Mouse (Mus musculus): ENCODE data around the gene Arhgap40.
A peak's percentile ranks its signal among the peaks of the same experiment; 100 is the strongest.

Gene Arhgap40

DNA sequence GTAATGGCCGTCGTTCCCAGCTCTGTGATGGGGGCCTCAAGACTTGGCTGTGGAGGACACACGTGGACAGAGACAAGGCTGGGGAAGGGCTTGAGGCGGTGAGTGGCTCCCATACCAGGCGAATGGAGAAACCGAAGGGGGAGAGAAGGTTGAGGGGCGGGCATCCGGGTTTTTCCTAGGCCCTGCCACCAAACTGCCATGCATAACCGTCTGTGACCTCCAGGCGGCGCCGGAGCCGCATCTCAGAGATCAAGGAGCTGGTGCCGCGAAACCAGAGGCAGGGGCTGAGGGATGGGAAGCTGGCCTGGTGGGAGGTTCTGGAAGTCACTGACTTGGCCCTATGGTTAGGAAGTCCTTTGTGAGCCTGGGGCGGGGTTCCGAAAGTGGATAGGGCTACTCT lies 34.2 kb downstream of the Arhgap40 start:
- DNase-seq (ENCODE audit: low read depth in 1 of 2, low spot score in 2 of 2), result peak in 1 of 2 experiments; percentile 30

DNA sequence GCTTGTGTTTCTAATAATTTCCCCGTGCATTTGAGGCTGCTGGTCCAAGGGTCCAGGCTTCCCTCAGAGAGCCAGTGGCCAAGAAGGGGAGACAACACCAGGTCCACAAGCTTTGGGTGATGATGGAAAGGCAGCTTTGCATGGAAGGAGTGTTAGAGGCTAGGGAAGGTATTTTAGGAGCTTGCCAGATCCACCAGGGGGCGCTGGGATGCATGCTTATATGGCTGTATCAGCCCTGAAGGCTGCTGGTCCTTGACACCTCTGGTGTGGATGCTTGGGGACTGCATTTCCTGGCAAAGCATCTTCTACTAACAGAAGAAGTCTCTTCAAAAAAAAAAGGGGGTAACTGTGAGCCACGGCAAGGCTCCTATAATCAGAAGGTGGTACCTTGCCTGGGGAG lies 37.5 kb downstream of the Arhgap40 start:
- peak in 1 of 2 experiments; percentile 19 for DNase-seq (ENCODE audit: low read depth in 1 of 2, low spot score in 2 of 2)

DNA sequence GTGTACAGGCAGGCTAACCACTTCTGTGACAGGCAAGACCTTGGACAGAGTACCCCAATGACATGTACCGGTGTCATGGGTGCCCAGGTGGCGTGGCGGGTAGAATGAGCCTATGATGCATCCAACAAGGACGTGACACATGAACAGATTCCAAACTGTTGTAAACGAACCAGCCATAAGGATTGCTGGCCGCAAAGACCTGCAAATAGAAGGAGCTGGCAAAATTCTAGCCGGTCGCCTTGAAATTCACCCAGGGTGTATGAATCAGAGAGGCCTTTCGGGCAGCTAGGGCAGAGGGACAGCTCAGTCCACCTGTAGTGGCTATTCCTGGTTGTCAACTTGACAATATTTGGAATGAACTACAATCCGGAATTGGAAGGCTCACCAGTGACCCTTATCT lies 41.8 kb downstream of the Arhgap40 start:
- no peak for DNase-seq (ENCODE audit: low read depth in 1 of 2, low spot score in 2 of 2)

DNA sequence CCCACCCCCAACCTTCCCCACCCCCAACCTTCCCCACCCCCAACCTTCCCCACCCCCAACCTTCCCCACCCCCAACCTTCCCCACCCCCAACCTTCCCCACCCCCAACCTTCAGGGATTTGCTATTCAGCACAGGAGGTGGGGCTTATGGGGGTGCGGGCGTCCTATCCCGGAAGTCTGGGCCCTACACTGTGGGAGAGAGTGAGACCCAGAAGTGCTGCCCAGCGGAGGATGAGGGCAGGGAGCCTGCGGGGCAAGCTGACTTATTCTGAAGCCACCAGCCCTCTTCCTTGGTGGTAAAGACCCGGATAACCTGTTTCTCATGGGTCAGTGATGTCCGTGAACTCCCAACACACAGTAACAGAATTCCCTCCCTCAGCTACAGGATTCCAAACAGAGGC lies 42.7 kb downstream of the Arhgap40 start:
- no peak for DNase-seq (ENCODE audit: low read depth in 1 of 2, low spot score in 2 of 2)

DNA sequence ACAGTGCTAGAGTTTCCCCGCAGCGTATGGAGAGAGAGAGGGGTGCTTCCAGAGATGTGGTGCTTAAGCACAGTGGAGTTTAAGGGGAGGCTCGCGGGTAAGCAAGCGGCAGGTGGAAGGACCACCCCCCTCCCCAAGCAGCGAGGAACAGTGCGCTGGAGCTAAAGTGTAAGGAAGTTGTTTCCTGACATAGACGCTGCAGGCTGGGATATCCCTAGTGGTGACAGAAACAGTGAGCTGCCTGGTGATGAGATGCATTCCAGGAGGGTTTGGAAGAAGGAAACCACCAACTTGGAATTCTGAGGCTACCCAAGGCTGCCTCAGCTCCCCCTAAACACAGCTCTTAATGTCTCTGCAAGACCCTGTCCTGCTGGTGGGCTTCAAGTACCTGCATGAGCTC lies 43.2 kb downstream of the Arhgap40 start:
- no peak for DNase-seq (ENCODE audit: low read depth in 1 of 2, low spot score in 2 of 2)

DNA sequence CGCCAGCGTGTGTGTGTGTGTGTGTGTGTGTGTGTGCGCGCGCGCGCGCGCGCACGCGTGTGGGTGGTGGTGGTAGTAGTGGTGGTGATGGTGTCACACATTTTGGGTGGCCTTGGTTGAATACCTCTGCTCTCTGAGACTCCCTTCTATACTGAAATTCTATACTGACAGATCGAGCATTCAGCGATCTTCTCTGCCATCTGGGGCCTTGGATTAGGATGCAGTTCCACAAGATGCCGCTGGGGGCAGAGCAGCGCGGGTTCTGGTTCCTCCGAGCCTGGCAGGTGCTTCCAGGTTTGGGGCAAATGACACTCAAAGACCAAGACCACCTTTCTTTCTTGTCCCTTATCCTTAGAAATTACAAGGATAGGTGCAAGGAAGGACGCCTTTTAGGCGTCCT lies 43.6 kb downstream of the Arhgap40 start:
- peak in 1 of 2 experiments; percentile 38 for DNase-seq (ENCODE audit: low read depth in 1 of 2, low spot score in 2 of 2)

DNA sequence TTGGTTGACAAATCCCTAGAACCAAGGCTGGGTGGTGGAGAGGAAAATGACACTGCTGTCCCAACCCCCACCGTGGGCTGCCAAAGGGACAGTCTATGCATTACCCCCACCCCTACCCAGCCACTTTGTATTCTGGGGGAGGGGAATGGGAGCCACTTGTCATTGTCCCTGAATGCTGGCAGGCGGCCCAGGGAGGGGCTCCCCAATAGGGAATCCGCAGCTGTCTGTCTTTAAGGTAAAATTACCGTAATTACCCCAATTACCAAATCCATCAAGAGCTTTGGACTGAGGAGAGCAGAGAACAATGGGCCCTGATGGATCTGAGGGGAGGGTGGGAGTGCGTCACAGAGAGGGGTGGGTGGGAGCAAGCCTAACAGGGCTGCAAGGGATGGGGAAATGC lies 44.2 kb downstream of the Arhgap40 start:
- DNase-seq (ENCODE audit: low read depth in 1 of 2, low spot score in 2 of 2), result no peak

DNA sequence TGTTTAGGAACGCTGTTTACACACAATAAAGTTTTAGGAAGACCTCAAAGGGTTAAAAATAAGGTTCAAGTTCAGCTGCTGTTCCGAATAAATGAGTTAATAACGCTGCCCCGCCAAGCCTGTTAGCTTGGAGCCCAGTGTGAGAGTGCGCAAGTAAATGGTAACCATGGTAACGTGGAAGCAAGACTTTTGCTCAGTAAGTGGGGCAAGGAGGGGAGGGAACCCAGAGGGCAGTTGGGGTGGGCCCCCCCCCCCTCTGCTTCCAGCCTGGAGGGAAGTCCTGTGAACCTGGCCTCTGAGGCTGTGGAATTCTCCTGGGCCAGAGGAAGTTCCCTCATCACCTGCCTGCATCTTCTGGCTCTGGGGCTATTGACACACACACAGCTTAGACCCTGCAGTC lies 47.3 kb downstream of the Arhgap40 start:
- no peak for DNase-seq (ENCODE audit: low read depth in 1 of 2, low spot score in 2 of 2)

DNA sequence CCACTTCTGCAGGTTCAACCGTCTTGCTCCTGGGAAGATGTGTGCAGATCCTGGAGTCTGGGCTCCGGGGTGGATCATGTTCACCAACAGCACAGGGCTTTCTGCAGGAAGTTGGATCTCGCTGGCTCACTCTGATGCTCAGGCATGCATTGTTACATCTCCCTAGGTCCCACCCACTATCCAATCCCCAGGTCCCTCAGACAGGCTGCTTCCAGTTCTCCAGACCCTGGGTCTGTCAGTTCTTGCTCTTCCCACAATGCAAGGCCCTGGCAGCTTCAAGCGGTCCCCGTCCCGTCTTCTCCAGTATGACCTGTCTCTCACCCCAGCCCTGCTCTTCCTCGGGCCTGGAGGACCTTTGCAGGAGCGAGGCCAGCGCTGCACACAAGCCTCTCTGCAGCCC lies 48.2 kb downstream of the Arhgap40 start:
- no peak for DNase-seq (ENCODE audit: low read depth in 1 of 2, low spot score in 2 of 2)

DNA sequence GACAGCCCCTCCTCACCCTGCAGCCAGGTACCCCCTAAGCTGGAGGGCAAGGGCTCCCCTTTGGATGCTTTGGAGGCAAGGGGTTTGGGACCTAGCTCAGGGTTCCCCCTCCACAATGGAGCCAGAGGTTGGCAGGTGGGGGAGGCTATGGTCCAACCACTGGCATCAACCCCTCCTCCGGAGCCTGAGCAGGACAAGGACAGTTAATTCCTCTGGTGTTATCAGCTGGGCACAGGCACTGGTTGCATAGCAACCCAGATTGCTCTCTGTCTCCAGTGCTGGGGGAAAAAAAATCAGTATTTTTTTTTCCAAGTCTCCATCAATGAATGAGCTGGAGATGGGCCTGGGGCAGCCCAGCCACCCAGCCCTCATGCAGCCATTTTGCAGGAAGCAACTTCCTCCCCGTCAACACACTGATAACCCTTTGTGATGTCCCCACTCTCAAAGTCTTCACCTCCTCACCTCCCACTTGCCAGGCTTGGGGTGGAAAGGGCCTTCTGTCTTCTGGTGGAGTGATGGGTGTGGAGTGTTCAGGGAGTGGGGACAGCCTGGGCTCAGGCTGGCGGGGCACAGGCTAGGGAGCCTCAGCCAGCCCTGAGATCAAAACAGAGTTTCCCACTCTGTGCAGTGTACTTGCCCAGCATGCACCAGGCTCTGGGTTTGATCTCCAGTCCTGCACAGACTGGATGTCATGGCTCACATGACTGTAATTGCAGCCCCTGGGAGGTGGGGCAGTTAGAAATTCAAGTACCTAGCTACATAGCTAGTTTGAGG lies 49.0 kb downstream of the Arhgap40 start:
- DNase-seq (ENCODE audit: low read depth in 1 of 2, low spot score in 2 of 2), result no peak

DNA sequence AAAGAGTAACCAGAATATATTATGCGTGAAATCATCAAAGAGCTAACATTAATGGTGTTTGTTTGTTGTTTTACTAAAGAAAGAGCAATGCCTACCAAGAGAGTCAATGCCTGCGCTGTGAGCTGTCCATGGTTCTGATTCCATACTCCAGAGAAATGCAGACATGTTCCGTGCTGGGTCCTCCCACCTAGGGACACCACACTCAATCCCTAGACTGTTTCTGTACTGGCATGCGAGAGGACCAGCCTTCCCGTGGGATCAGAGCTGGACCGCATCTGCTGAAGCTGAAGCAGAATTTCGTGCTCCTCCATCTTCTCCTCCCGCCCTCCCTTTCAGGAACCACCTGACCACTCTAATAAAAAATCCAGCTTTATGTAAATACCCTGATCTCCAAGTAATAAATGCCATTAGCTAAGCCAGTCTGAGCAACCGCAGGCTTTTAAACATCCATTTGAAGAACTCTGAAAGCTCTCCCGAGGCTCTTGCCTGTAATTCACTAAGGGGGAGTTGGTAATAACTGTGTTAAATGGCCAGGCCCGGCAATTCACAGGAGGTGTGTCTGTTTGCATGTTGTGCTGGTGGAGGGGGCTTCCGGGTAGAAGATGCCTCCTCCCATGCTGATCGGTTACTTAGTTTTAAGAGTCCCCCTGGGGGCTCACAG lies 58.0 kb downstream of the Arhgap40 start:
- no peak for DNase-seq (ENCODE audit: low read depth in 1 of 2, low spot score in 2 of 2)

DNA sequence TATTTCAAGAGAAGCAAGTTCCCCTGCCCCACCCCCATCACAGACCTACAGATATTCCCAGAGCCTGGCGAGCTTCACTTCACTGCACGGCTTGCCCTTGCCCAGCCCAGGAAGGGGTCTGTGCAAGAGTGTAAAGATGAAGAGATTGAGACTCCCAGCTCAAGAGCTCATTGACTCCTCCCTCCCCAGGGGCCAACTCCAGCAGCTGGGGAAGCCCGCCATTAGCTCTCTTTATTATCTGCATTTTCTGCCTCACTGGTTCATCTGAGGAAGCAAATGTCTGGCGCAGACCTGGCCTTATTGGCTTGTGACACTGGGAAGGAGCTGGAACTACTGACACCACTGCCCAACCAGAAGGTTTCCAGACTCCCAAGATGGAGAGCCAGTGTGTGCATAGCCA lies 67.4 kb downstream of the Arhgap40 start:
- no peak for DNase-seq (ENCODE audit: low read depth in 1 of 2, low spot score in 2 of 2)

DNA sequence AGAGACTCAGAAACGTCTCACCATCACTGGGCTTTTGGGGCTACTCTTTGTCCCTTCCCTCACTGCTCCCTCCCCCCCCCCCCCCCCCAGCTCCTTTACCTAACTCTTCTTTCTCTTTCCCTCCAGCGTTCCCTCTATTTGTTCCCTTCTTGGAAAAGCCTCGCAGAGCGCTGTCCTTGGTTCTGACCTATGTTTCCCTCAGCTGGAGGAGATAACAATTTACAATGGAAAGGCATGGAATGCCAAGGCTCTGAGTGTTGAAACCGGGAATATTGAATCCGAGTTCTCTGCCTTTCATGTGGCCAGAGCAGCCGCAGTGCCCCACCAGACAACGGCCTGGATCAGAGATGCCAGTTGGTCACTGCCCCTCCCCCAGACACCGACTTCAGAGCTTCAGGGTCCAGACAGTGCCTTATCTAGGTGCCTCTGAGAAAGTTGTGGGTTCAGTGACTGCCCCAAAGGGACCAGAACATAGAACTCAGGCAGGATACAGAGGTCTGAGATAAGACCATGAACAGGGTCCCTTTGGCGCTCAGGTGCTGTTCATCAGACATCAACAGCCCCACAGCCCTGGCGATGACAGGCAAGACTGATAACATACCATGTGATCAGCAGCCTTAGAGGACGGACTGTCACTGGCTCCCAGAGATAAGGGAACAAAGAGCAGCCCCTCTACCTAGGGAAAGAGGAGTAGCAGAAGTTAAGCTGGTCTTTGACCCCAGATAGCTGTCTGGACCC lies 72.2 kb downstream of the Arhgap40 start:
- no peak for DNase-seq (ENCODE audit: low read depth in 1 of 2, low spot score in 2 of 2)

DNA sequence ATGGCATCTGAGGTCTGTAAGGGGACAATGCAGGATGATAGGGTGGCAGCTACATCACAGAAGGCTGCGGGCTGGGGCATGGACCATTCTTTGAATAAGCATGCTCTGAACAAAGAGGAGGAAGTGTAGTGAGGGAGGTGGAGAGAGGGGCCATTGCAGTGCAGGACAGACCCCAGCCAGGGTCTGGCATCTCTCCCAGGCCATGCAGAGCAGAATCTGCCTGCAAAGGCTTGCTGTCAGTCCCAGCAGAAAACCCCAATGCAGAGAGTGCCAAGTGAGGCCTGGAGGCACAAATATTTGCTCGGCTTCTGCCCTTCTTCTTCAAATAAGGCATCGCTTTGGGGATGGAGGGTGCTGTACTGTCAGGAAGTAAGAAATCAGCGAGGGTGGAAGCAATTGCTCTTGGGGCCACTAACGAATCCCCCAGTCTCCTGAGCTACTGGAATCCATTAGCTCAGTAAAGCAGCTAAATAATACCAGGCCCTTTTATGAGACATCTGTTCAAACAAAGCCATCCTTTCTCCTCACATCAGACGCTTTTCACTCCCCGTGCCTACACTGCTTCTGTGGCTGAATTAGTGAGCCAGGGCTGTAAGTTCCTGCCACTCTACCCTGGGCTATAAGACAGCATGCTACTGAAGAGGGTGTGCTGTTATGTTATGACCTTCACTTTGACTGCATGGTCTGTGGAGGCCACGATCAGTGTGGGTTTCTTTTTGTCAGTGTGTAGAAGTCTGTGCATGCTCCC lies 76.1 kb downstream of the Arhgap40 start:
- DNase-seq (ENCODE audit: low read depth in 1 of 2, low spot score in 2 of 2), result no peak

DNA sequence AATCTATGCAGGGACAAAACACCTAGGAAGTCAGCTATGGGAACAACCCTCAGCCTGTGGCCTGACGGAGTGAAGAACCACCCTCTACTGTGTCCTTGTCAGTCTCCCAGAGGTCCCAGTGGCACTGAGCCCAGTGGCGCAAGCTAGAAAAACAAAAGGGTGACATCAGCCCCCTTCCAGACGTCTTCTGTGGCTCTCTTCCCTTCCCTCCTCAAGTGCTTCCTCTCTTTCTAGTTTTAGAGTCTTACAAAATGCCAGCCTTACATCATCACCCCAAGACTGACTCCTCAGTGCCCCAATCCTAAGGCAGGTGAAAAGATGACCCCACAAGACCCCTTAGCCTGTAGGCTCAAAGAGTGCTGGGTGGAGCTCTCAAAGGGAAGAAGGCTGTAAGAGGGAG lies 77.9 kb downstream of the Arhgap40 start:
- DNase-seq (ENCODE audit: low read depth in 1 of 2, low spot score in 2 of 2), result no peak

DNA sequence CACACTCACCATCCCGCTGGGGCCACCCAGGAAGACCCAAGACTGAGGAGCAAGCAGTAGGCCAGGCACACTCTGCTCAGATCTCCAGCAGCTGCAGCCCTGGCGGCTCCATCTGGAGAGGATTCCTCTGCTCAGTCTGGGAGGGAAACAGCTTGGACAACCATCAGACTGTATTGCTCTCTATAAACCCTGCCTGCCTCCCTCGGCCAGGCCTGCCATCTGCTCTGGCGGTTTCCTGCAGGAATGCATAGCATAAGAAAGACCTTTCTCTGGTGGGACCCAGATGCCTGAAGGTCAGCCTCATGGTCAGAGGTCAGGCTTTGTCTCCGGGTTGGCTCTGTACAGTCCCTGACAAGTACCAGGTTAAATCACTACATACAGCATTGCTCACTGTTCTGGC lies 78.7 kb downstream of the Arhgap40 start:
- no peak for DNase-seq (ENCODE audit: low read depth in 1 of 2, low spot score in 2 of 2)

DNA sequence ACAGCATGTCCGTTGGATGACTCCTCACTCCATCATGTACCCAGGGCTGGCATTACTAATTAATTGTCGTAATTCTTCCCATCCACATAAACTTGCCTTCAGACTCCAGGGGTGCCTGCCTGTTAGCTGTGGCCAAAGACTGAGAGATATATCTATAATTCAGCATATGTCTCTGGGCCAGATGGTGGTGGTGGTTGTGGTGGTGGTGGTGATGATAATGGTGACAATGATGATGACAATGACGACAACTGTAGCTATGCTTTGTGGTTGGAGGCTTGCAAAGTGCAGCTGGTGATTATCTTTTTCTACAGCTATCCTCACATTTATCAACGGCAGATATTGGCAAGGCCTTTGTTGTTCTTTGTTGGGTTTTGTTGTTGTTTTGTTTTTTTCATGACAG lies 80.8 kb downstream of the Arhgap40 start:
- DNase-seq (ENCODE audit: low read depth in 1 of 2, low spot score in 2 of 2), result no peak

DNA sequence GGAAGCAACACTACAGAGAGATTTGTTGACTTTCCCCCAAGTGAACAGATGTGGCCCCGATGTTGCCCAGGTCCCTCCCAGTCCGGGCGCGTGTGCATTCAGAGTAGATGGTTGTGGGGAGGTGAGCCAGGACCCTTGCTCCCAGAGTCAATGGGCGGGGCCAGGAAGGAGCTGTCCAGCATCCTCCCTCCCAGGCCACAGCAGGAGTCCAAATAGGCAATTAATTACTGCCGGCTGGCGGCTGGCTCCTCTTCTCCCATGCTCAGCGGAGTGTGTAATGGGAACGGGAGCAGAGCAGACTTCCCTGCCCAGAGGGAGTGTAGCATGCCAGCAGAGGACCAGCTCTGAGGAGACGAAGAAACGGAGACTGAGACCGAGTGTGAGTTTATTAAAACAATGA lies 82.5 kb downstream of the Arhgap40 start:
- no peak for DNase-seq (ENCODE audit: low read depth in 1 of 2, low spot score in 2 of 2)

DNA sequence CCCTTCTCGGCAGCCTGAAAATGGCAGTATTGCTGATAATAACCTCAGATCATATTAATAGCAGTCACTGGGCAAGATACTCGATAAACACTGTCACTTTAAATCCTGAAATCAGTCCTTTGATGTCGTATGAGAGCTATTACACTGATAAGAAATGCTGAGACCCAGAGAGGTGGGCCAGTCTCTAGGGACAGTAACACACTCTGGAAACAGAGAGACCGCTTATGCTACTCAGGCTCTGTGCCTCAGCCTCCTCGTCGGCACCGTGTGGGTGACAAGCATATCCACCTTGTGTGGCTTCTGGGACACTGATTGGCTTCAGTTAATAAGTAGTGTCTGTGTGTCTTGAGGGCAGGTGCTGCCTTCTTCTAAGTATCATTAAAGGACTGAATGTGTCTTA lies 83.0 kb downstream of the Arhgap40 start:
- no peak for DNase-seq (ENCODE audit: low read depth in 1 of 2, low spot score in 2 of 2)

DNA sequence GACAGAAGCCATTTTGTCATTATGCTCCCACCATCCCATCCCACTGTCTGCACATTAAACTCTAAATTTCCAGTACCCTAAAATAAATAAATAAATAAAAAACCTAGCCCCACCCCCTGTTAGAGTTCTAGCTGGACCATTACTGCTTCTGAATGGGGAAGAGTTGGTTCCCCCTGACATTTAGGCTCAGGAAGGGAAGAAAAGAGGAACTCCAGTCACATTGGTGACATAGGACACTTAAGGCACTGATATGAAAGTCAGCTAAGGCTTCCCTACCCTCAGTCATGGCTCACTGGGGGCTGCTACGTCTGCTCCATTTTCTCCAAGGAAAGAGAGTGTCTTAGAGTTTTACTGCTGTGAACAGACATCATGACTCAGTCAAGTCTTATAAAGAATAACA lies 84.2 kb downstream of the Arhgap40 start:
- no peak for DNase-seq (ENCODE audit: low read depth in 1 of 2, low spot score in 2 of 2)
